Mouse (Mus musculus): ENCODE measurements around the gene Ibsp. TPM values are rescaled to one million over a fixed set of nuclear protein-coding genes. Genes with fewer than 3 reads are reported as not detected.
A peak's percentile ranks its signal among the peaks of the same experiment; 100 is the strongest.

The Ibsp gene
- 0.63 and 2.1 TPM in 2 replicates for polyA plus RNA-seq (2015; fragmentation: Nextera tagmentation; extraction: Ambion mirVana)

- no peaks in the 10 kb centered on the region for H3K27me3 ChIP-seq
- ATAC-seq (replicated peaks), result peak; percentile 88
- WGBS, result 25% methylated on average over 6 of the region's 6 CpGs
These were observed at the start of gene Ibsp for GRCm38 (mm10) chr5:104298994-104299393. Ibsp (plus strand) TSS chr5:104299171.

GRCm38 (mm10) chr5:104251811-104252210, 47.2 kb upstream of the Ibsp start:
- H3K27ac ChIP-seq (replicated peaks), result no peak overlapping the region
- no peaks in the 10 kb centered on the region for H3K27me3 ChIP-seq
- H3K4me3 ChIP-seq, result no peak overlapping the region
- no peaks in the 10 kb centered on the region for H3K36me3 ChIP-seq
- no peak for ATAC-seq (replicated peaks)
- no peaks in the 10 kb centered on the region for H3K4me1 ChIP-seq
- WGBS, result 88% methylated on average over 5 of the region's 5 CpGs
- H3K9me3 ChIP-seq, result no peaks in the 10 kb centered on the region
- H3K9ac ChIP-seq (replicated peaks), result no peak overlapping the region
- no peak overlapping the region for H3K4me2 ChIP-seq (replicated peaks)

More at GRCm38 (mm10) chr5:104298994-104299393, at the start of gene Ibsp:
- H3K4me3 ChIP-seq, result no peak within 1 kb of the TSS
- H3K36me3 ChIP-seq, result no peaks in the 10 kb centered on the region
- peak within 1 kb of the TSS; percentile 15; the same call in 1 of the 2 replicates for H3K27ac ChIP-seq (replicated peaks)
- peaks cover 12% of the 10 kb centered on the region for H3K4me1 ChIP-seq
- no peak within 1 kb of the TSS for H3K9ac ChIP-seq (replicated peaks)
- H3K9me3 ChIP-seq, result no peaks in the 10 kb centered on the region
- H3K4me2 ChIP-seq (replicated peaks), result peak within 1 kb of the TSS; percentile 17; the same call in 1 of the 2 replicates

DNA sequence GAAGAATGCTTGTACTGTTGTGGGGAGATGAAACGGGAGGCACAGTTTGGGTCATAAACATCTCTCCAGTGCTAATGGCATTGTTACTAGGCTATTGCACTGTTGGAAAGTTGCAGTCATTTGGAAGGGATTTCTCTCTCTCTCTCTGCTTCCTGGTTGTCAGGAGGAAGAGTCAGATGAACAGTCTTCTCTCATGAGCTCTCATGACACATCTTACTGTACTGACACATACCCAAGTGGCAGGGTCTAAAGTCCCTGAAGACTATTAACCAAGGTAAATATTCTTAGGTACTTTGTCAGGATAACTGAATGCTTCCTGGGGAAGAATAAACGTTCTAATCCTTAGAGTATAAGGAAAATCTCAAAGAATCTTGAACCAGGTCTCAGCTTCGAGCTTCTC, 42.4 kb upstream of the Ibsp start:
- Histone ChIP-seq H3K4me2 (replicated peaks) (no peak overlapping the region), H3K27me3 (no peaks in the 10 kb centered on the region), H3K36me3 (no peaks in the 10 kb centered on the region), H3K4me1 (no peaks in the 10 kb centered on the region), H3K9me3 (no peaks in the 10 kb centered on the region), H3K27ac (replicated peaks) (no peak overlapping the region), H3K4me3 (no peak overlapping the region), H3K9ac (replicated peaks) (no peak overlapping the region)
- ATAC-seq (replicated peaks), result no peak
- WGBS, result 74% methylated on average over 3 of the region's 3 CpGs

GRCm38 (mm10) chr5:104261908-104262461, 37.0 kb upstream of the Ibsp start:
- Histone ChIP-seq H3K27me3 (no peaks in the 10 kb centered on the region), H3K36me3 (no peaks in the 10 kb centered on the region), H3K4me3 (no peak overlapping the region), H3K4me1 (no peaks in the 10 kb centered on the region), H3K27ac (replicated peaks) (no peak overlapping the region), H3K9me3 (no peaks in the 10 kb centered on the region), H3K9ac (replicated peaks) (no peak overlapping the region), H3K4me2 (replicated peaks) (no peak overlapping the region)
- 78% methylated on average over 4 of the region's 4 CpGs for WGBS
- no peak for ATAC-seq (replicated peaks)

DNA sequence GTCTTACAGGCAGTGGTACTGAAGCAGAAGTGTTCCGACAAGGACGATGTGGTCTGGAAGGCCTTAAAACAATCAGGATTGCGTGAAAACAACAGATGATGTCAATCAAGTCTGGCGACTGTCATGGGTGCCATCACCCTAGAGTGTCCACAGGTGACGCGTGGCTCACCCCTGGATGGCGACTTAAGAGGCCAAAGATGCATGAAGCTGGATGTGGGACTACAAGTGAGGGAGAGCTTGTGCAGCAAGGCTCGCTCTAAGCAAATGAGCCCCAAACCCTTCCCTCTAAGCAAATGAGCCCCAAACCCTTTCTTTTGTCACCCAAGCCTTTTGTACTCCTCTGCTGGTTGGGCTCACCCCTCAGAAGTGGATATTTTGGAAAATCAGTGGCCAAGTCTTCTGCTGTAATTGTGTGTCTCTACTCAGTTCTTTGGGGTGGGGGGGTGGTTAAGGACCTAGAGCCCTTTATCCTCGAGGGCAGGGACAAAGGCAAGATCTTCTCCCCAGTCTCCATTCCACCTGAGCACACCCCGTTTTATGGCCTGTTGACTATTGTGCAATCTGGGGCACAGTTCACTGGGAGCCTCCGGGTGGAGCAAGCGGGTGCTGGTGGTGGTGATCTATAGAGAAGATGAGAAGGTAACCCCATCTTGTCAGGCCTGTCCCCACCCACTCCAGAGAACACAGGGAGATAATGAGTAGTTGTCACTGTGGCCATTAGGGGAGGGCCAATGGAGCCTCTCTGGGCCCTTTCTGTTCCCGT, 35.8 kb upstream of the Ibsp start:
- H3K4me3 ChIP-seq, result no peak overlapping the region
- ATAC-seq (replicated peaks), result no peak
- no peaks in the 10 kb centered on the region for H3K36me3 ChIP-seq
- no peaks in the 10 kb centered on the region for H3K9me3 ChIP-seq
- H3K4me2 ChIP-seq (replicated peaks), result no peak overlapping the region
- 87% methylated on average over 13 of the region's 13 CpGs for WGBS
- no peaks in the 10 kb centered on the region for H3K4me1 ChIP-seq
- no peak overlapping the region for H3K27ac ChIP-seq (replicated peaks)
- H3K9ac ChIP-seq (replicated peaks), result no peak overlapping the region
- H3K27me3 ChIP-seq, result no peaks in the 10 kb centered on the region

DNA sequence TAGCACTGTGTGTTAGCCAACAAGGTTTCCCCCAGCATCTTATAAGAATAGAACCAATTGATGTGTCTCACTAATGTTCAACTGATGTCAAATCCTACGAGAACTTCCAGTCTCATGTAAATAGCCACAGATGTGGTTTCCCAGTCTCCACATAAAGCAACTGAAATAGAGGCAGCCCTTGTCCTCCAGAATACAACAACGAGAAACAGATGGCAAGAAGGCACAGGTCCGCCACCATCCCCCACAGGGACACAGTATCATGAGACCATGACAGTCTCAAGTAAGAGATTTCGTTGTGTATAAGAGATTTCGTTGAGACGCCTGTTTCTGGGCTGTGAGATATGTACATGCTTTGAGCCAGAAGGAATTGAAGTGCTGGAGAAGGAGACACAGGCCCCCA, 4.8 kb upstream of the Ibsp start:
- H3K4me3 ChIP-seq, result no peak overlapping the region
- H3K4me1 ChIP-seq, result peaks cover 8% of the 10 kb centered on the region
- H3K27me3 ChIP-seq, result no peaks in the 10 kb centered on the region
- H3K36me3 ChIP-seq, result no peaks in the 10 kb centered on the region
- H3K9me3 ChIP-seq, result no peaks in the 10 kb centered on the region
- ATAC-seq (replicated peaks), result no peak
- H3K27ac ChIP-seq (replicated peaks), result no peak overlapping the region
- 81% methylated on average over 6 of the region's 6 CpGs for WGBS
- H3K4me2 ChIP-seq (replicated peaks), result no peak overlapping the region
- no peak overlapping the region for H3K9ac ChIP-seq (replicated peaks)

GRCm38 (mm10) chr5:104314073-104314472, 15.1 kb downstream of the Ibsp start:
- WGBS, result 55% methylated on average over 1 of the region's 1 CpGs
- no peaks in the 10 kb centered on the region for H3K4me1 ChIP-seq
- H3K27me3 ChIP-seq, result no peaks in the 10 kb centered on the region
- no peak overlapping the region for H3K4me2 ChIP-seq (replicated peaks)
- H3K36me3 ChIP-seq, result no peaks in the 10 kb centered on the region
- ATAC-seq (replicated peaks), result no peak
- H3K9ac ChIP-seq (replicated peaks), result no peak overlapping the region
- H3K27ac ChIP-seq (replicated peaks), result no peak overlapping the region
- no peaks in the 10 kb centered on the region for H3K9me3 ChIP-seq
- no peak overlapping the region for H3K4me3 ChIP-seq

DNA sequence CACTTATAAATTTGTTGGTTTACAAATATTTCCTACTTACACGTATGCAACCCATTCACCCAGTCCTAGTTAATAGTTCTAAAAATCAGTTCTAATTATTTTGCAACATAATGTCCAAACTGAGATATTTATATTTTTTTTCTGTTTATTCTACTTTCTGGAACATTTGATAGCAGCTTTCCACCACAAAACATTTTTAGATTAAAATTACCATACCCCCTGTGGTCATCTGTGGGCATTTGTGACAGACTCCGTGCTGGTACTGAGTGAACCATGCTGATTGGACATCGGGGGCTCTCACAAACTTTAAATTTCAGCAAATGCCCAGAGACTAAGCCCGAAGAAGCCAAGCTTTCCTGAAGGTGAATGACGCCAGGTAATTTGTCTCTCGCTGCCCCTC, 26.1 kb downstream of the Ibsp start, which contains the start of gene Mepe:
Gene Mepe (plus strand): TSS at position 301 of the 400 bp plus-strand sequence.
- Histone ChIP-seq H3K4me1 (no peaks in the 10 kb centered on the region), H3K27ac (replicated peaks) (no peak within 1 kb of the TSS), H3K4me2 (replicated peaks) (no peak within 1 kb of the TSS), H3K4me3 (no peak within 1 kb of the TSS), H3K36me3 (no peaks in the 10 kb centered on the region), H3K9ac (replicated peaks) (no peak within 1 kb of the TSS), H3K9me3 (no peaks in the 10 kb centered on the region), H3K27me3 (no peaks in the 10 kb centered on the region)
- no peak for ATAC-seq (replicated peaks)
- WGBS, result 83% methylated on average over 6 of the region's 6 CpGs

DNA sequence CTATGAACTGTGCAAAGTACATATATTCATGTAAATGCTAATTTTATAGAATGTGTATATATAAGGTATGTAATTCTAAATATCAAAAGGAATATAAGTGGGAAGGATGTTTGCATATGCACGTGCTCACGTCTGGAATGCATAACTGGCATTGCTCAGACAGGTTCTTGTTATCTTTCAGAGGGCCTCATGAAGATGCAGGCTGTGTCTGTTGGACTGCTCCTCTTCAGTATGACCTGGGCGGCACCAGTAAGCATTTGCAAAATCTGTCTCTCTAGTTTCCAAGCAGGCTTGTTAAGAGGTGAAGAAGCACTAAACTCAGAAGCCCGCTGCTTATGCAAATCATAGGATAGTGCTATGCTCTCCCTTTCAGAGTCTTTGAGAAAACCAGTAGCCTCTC, 27.9 kb downstream of the Ibsp start:
- Histone ChIP-seq H3K9ac (replicated peaks) (no peak overlapping the region), H3K4me1 (no peaks in the 10 kb centered on the region), H3K27ac (replicated peaks) (no peak overlapping the region), H3K4me2 (replicated peaks) (no peak overlapping the region), H3K9me3 (no peaks in the 10 kb centered on the region), H3K36me3 (no peaks in the 10 kb centered on the region), H3K27me3 (no peaks in the 10 kb centered on the region), H3K4me3 (no peak overlapping the region)
- no peak for ATAC-seq (replicated peaks)
- 82% methylated on average over 4 of the region's 4 CpGs for WGBS

GRCm38 (mm10) chr5:104327389-104327788, 28.4 kb downstream of the Ibsp start:
- H3K4me3 ChIP-seq, result no peak overlapping the region
- H3K9ac ChIP-seq (replicated peaks), result no peak overlapping the region
- H3K36me3 ChIP-seq, result no peaks in the 10 kb centered on the region
- H3K27ac ChIP-seq (replicated peaks), result no peak overlapping the region
- H3K9me3 ChIP-seq, result no peaks in the 10 kb centered on the region
- no peaks in the 10 kb centered on the region for H3K27me3 ChIP-seq
- WGBS, result 83% methylated on average over 8 of the region's 8 CpGs
- ATAC-seq (replicated peaks), result no peak
- no peak overlapping the region for H3K4me2 ChIP-seq (replicated peaks)
- no peaks in the 10 kb centered on the region for H3K4me1 ChIP-seq

DNA sequence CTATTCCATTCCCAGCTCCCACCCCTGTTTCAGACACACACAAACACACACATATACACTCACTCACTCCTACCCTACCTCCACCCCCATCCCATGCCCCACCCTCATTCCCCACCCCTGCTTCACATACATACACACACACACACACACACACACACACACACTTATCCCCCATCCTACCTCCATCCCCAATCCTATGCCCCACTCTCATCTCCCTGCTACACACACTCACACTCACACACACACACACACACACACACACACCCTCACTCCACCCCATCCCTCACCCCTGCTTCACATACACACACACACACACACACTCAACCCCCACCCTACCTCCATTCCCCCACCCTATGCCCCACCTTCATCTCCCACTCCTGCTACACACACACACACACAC, 28.9 kb downstream of the Ibsp start:
- Histone ChIP-seq H3K9ac (replicated peaks) (no peak overlapping the region), H3K27me3 (no peaks in the 10 kb centered on the region), H3K4me3 (no peak overlapping the region), H3K4me1 (no peaks in the 10 kb centered on the region), H3K27ac (replicated peaks) (no peak overlapping the region), H3K36me3 (no peaks in the 10 kb centered on the region), H3K4me2 (replicated peaks) (no peak overlapping the region), H3K9me3 (no peaks in the 10 kb centered on the region)
- no peak for ATAC-seq (replicated peaks)

GRCm38 (mm10) chr5:104328317-104328850, 29.4 kb downstream of the Ibsp start:
- 79% methylated on average over 4 of the region's 4 CpGs for WGBS
- Histone ChIP-seq H3K4me2 (replicated peaks) (no peak overlapping the region), H3K4me3 (no peak overlapping the region), H3K4me1 (no peaks in the 10 kb centered on the region), H3K27me3 (no peaks in the 10 kb centered on the region), H3K36me3 (no peaks in the 10 kb centered on the region), H3K9me3 (no peaks in the 10 kb centered on the region), H3K27ac (replicated peaks) (no peak overlapping the region), H3K9ac (replicated peaks) (no peak overlapping the region)
- 0 out of 2 replicates have a peak, but pooled peaks have one; percentile 29 for ATAC-seq (replicated peaks)

Data from forebrain, embryonic 15.5 days (tissue).